Mouse (Mus musculus) layer of hippocampus, postnatal 14 days (tissue): Measurements from ENCODE around the gene Thbs3. TPM values are rescaled to one million over a fixed set of nuclear protein-coding genes. Genes with fewer than 3 reads are reported as not detected.
"Not testable (repeated sequence)": the region's sequence is repeated elsewhere in the genome, so short reads cannot be mapped to it uniquely, and the experiment has no call there.

Experiments used
- DNase-seq, 2 experiments: peaks; one replicate each; pipeline ENCODE4 v3.0.0; 2021 to 2022; ENCODE audit warnings: low spot score in 2 of 2, mixed read lengths in 1 of 2
- total RNA-seq, 2 experiments: library from RNA; stranded (reverse); gene quantifications; 2 replicates each; pipeline ENCODE4 v1.2.3; 2021

Gene Thbs3
- total RNA-seq, 2 experiments from 2014 or later = 32.1 to 40.1 TPM

DNA sequence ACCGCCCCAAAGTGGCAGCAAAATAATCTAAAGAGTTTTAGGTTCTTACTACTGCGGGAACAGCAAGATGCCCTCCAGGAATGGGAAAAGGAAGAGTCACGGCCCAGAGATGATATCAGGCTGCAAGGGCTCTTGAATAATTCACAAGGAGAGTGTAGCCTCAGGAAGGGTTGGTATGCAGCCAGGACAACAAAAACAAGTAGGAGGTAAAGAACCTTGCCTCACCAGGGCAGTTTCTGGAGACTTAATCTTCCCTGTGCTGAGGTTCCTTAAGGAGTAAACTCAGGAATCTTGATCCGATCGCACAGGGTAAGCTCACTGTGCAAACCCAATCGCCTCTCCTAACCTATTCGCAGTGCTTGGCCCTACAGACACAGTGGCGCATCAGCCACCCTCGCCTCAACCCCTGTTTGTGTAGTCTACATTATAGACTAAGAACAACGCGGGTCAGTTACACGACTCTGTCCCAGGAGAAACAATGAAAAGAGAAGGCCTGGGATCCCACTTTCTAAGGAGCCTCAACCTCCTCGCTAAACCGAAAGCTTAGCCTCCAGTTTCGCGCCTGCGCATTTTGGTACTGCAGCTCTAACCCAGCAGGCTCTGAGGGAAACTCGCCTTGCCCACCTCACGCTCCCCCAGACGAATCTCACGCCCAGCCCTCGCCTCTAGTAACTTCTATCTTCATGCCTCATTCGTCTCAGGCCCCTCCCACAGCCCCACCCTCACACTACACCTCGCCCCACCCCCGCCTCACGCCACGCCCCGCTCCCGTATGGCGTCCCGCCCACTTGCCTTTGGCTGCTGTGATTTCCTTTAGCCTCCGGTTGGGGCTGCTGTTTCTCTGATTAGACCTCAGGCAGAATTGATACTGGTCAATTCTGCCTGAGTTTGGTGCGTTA, 18.8 kb upstream of the Thbs3 start:
- peak; percentile 73 to 84 for DNase-seq

DNA sequence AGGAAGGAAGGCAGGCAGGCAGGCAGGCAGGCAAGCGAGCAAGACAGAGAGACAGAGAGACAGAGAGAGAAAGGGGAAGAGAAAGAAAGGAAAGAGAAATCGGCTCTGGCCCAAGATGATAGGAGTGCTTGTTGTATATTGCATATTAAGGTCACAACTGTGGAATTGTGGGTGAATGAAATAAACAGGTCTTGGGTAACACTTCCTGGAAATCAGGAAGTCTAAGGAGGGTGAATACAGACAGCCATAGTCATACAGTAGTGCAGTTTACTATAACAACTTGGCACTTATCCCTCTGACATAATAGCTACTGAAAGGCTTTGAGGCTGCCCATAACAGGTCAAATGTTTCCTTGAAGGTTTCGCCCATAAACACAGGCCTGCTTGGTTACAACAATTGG, 15.1 kb upstream of the Thbs3 start:
- DNase-seq = no peak

DNA sequence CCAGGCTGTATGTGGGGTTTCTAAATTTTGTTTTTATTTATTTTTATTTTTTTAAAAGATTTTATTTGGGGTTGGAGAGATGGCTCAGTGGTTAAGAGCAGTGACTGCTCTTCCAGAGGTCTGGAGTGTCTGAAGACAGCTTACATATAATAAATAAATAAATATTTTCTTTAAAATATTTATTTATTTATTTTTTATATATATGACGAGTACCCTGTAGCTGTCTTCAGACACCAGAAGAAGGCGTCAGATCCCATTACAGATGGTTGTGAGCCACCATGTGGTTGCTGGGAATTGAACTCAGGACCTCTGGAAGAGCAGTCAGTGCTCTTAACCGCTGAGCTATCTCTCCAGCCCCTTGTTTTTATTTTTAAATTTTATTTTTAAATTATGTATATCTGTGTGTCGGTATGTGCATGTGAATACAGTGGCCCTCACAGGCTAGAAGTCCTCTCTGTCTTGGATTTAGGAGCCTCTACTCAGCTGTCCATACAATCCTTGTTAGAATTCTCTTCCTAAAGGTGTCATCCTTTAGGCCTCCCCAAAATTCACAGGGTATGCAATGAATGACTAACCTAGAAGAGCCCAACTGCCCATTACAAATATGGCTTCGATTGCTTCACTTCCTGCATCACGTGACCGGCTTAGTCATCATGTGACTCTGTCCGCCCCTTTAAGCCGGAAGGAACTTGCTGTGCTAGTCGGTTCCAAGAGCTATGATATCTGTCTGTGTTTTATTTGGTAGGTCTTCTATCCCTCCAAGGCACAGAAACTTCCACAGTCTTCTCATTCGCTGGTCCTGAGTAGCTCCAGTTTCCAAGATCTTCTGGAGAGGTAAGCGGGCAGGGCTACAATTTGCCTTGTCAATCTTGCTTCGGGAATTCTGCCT, 12.5 kb upstream of the Thbs3 start, which contains the start of gene Gba:
TSS of gene Gba (plus strand) at position 676 of the 889 bp plus-strand sequence.
- DNase-seq = peak; percentile 84 to 91

DNA sequence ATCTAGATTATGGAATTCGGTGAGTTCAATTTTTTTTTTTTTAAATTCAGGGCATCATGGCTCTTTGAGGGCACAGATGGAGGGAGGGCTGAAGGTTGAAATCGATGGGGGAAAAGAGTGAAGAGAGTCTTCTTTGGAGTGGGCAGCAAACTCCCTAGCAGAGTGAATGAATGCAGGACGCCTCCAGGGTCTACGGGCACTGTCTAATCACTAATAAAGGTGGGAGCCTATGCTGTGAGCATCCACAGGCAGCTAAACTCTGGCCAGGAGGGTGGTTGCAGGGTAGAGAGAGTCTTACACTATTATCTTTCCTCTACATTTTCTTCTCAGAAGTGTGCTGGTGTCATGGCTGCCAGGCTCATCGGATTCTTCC, 11.9 kb upstream of the Thbs3 start:
- no peak for DNase-seq

DNA sequence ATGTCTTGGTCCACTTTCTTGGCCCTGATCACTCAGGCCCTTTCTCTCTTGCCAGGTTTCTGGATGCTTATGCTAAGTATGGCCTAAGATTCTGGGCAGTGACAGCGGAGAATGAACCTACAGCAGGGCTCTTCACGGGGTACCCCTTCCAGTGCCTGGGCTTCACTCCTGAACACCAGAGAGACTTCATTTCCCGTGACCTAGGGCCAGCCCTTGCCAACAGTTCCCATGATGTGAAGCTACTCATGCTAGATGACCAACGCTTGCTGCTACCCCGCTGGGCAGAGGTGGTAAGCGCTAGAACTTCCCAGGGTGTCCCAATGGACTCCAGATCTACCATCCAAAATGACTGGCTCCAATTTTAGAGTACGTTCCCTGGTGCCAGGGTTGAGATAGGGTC, 8.9 kb upstream of the Thbs3 start:
- no peak for DNase-seq

DNA sequence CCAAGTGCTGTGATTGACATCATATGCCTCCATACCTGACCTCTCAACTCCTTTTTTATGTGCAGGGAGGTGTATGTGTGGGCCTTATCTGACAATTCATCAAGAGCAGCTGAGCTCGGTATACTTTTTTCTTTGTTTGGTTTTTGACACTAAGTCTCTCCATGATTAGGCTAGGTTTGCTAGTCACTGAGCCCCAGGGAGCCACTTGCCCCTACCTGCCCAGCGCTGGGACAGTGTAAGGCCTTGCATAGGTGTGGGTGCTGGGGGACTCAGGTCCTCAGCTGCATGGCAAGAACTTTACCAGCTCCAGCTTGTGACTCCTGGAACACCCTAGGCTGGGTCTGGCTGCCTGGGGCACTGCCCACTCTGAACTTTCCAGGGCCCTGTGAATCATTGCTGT, 8.3 kb upstream of the Thbs3 start:
- DNase-seq = no peak

DNA sequence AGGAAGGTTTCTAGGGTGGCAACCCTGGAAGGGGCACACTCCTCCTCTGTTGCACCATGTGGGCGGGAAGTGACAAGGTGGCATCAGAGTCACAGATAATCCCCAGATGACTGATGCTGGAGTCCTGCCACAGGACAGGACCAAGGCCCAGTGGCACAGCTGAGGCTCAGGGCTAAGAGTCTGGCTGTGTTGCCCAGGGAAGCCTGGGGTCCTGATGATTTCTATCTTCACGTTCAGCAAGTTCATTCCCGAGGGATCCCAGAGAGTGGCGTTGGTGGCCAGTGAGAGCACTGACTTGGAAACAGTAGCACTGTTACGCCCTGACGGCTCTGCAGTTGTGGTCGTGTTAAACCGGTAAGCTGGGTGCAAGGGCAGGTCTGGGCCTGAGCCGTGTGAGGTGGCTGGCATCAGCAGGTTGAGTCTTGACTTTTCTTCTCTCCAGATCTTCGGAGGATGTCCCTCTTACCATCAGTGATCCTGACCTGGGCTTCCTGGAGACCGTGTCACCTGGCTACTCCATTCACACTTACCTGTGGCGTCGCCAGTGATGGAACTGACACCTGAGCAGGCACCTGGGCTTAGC, 6.8 kb upstream of the Thbs3 start:
- DNase-seq = no peak

DNA sequence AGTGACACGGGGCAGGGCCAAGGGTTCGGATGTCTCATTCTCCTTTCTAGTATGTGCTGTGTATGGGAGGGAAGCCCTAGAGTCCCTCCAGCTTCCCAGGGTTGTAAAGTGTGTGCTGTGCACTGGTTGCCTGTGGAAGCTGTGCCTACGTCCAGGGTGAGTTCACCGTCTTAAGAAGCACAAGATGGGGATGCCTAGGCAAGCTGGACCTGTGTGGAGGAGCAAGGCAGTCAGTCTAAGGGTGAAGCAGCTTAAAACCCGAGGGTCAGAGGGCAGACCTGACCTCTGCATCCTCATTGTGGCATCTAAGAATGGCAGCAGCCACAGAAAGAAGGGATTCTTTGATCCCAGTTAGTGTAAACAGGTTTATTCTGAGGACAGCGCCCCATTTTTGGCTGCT, 6.2 kb upstream of the Thbs3 start:
- DNase-seq = no peak

DNA sequence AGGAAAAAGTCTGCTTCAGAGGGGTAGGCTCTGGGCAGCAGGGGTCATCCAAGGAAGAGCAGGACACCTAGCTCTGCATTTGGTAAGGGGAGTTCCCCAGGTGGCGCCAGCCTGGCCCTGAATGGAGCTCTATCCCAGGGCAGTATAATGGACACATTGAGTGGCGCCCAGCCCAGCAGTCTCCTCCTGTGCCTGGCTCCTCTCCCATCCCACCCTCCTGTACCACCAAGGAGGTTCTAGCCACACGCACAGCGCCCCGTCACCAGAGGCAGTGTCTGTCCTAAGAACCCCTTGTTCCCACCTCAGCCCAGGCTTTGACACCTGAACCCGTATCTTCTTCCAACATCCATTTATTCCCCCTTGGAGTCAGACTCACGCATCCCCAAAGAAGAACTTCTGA, 5.2 kb upstream of the Thbs3 start:
- no peak for DNase-seq

DNA sequence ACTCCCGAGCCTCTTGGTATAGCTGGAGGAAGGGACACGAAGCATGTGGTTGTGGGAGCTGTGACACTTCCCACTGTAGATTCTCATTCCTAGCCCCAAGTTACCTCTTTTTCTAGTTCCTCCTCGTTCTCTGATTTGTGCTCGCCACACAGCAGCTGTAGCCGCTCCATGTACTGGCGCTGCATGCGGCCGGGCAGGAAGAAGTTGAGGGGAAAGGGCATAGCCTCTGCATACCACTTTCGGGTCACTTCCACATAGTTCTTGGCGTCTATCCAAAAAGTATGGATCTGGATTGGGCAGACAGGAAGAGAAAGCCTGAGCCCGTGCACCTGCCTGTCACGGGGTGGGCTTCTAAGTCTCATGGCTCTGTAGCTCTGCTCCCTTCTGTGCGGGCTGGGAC, 4.8 kb upstream of the Thbs3 start:
- DNase-seq = no peak

DNA sequence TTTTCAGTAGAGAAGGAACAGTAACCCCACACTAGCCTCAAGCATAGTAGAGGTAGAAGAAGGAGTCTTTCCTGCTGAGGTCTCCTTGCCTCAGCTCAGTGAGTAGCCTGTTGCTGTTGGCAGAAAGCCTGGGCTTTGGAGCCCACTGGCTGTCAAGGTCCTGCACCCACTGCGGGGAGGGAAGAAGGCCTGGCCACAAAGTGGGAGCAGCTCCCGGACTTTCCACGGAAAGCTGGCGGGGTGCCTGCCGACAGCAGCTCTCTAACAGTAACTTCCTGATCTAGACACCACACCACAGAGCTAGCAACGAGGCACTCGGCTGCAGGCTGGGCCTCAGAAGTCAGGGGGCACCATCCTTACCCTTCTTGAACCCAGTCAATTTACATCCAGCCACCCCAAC, 4.2 kb upstream of the Thbs3 start:
- no peak for DNase-seq

DNA sequence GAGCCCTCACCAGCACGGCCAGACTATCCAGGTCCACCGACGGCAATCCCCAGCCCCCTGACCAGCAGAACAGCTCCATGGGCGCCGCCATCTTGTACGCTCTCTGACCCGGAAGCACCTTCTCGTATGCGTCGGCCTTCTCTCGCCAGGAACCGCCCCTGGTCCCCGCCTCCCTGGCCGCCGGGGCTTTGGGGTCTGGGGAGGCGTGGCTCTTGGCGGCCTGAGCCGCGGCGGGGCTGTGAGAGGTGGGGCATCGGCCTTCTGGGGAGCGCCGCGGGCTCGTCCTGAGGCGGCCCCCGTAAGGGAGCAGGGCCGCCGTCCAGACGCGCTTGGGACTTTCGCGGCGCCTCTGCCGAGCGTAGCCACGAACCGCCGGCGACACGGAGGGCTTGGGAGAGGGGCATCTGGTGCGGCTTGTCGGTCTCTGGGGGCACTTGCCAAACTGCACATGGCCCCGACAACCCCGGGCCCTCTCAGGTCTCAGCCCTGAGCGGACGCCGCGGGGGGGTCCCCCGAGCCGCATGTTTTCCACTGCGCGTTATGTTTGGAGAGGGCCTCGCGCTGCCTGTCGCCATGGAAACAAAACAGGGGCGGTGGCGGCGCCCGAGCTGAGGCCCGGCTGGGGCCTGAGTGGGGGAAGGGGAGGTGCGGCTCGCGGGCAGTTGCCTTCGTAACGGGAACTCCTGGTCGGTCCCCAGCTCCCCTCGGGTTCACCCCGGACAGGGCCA, 1.0 kb upstream of the Thbs3 start:
- DNase-seq = peak; percentile 91 to 93

DNA sequence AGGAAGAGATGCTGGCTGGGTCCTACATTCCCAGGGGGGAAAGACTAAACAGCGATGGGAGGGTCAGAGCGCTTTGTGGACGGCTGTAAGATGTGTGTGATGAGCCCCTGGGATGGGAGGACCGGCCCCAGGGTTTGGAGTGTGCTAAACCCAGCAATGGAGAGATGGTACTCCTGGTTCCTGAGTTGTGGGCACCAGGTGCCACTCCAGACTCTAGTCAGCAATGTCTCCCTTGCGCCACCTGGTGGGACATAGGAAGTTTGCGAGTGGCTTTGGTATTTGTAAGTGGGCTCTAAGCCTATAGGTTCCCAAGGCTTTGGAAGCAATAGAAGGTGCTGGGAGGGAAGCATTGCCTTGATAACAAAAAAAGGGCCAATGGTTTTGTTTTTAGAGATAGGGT, 873 bp downstream of the Thbs3 start:
- peak; percentile 86 to 90 for DNase-seq

DNA sequence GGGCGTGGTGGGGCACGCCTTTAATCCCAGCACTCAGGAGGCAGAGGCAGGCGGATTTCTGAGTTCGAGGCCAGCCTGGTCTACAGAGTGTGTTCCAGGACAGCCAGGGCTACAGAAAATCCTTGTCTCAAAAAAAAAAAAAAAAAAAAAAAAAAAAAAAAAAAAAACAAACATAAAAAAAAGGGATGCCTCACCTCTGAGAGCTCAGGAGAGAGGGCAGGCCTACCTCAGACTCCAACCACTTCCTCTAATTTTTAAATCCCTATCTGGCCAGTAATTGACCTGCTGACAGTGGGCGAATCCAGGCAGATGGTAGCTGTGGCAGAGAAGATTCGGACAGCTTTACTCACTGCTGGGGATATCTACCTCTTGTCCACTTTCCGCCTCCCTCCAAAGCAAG, 1.4 kb downstream of the Thbs3 start:
- not testable (repeated sequence) for DNase-seq

DNA sequence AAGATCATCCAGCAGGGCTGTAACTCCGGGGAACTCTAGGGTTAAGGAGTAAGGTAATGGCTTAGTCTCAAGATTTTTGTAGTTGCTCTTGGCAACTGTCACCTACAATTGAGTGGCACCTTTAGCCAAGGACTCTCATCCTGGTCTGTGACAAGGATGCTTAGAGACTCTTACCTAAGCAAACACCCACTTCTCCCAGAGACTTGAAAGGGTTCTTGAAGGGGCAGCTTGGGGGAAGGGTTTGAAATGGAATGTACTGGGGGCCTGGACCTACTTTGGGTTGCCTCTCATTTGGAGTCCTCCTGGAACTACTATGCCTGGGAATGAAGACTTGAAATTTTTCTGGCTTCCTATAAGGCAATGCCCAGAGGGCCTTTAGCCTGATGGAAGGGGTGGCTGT, 3.3 kb downstream of the Thbs3 start:
- no peak for DNase-seq

DNA sequence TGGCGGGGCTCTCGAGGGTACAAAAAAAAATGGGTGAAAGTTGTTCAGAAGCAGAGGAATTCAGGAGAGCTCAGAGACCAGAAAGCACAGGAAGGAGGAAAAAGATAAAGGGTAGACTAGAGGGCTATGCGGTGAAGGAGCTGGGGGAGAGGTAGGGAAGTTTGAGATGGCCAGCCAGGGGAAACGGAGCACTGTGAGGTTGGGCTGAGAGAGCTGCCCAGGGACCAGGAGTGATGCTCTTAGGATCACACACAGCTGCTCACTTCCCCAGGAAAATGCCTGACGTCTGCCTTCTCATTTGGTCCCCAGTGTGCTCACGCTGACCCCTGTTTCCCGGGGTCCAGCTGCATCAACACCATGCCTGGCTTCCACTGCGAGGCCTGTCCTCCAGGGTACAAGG, 4.6 kb downstream of the Thbs3 start:
- no peak for DNase-seq

DNA sequence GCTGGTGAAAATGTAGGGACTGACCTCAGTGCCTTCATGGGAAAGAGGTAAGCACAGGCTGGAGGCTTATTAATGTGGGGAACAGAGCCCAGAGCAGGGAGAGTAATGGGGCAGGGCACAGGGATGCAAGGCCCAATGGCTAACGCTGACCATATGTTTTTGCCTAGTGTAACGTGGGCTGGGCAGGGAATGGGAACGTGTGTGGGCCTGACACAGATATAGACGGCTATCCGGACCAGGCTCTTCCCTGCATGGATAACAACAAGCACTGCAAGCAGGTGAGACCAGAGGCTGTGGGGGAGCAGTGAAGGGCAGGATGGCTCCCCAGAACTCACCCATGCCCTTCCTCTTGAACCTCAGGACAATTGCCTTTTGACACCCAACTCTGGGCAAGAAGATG, 6.2 kb downstream of the Thbs3 start:
- DNase-seq = no peak

DNA sequence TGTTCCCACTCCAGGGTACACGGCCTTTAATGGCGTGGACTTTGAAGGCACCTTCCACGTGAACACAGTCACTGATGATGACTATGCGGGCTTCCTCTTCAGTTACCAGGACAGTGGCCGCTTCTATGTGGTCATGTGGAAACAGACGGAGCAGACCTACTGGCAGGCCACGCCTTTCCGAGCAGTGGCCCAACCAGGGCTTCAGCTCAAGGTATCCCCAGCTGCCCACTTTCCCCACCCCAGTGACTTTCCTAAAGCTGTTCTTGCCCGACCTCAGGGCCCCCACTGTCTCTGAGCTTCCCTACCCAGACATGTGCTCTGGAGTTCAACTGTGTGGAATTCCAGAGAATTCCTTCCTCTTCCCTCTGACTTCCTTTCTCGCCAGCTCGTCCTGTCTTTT, 9.8 kb downstream of the Thbs3 start:
- DNase-seq = no peak

DNA sequence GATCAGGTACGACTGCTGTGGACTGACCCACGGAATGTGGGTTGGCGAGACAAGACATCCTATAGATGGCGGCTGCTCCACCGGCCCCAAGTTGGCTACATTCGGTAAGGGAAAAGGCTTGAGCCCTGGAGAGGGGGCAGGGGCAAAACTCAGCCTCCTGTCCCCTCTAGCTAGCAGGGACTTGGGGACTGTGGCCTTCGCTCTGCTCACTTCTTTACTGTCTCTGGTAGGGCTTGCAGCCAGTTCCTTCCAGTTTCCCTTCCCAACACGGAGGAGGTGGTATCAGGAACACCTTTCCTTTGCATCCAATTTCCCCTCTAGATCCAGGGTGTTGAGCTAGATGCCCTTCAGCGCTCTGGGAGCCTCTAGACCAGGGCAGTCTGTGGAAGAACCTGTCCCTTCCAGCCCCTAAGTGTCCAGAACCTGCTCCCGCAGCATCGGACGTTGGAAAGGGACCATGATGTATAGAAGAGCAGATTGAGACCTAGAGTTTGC, 10.4 kb downstream of the Thbs3 start:
- DNase-seq = no peak

DNA sequence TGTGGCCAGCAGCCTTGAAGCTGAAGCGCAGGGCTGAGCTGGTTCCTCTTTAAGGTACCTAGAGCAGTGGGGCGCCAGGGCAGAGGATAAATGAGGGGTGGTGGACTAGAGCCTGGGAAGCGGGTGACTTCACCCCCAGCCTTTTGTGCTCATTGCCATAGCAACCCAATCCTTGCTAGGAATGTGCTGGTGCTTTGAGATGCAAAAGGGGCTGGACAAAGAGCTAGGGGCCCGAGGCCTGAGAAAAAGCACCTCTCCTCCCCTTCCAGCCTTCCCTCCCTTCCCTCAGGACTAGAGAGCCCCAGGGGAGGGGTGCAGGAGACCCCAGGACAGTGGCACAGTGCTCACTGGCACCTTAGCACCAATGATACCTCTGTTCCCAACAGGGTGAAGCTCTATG, 10.9 kb downstream of the Thbs3 start:
- no peak for DNase-seq

DNA sequence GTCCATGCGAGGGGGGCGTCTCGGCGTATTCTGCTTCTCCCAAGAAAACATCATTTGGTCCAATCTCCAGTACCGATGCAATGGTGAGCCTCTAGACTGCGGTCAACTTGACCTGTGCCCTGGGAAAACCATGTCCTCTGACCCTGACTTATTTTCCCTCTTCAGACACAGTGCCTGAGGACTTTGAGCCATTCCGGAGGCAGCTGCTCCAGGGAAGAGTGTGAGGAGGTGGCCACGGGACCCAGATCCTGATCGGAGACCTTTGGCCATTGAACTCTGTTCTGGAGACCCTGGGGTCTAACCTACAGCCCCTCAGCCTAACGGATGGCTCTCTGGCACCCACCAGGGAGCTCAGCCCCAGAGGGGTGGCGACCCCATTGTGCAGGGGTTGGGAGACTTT, 11.4 kb downstream of the Thbs3 start:
- DNase-seq = no peak
